Mouse (Mus musculus) limb, embryonic 10.5 days (tissue): ENCODE measurements around the gene Maob. TPM values are rescaled to one million over a fixed set of nuclear protein-coding genes. Genes with fewer than 3 reads are reported as not detected.

Experiments
- DNase-seq: peaks from one replicate; pipeline ENCODE4 v3.0.0-alpha.2; 2017; ENCODE audit warnings: low spot score
- H3K27ac ChIP-seq: fragments of 300-500 bp; sonication (generic); 2 replicates; pipeline ENCODE4 v1.5.1; 2016; ENCODE audit warnings: mild to moderate bottlenecking
- H3K27me3 ChIP-seq: fragments of 300-500 bp; sonication (generic); 2 replicates; pipeline ENCODE4 v1.6.1; 2016; ENCODE audit warnings: low read depth, mild to moderate bottlenecking; ENCODE audit not compliant: poor library complexity, severe bottlenecking
- H3K36me3 ChIP-seq: fragments of 300-500 bp; sonication (generic); 2 replicates; pipeline ENCODE4 v1.6.1; 2016; ENCODE audit warnings: mild to moderate bottlenecking, moderate library complexity
- H3K4me1 ChIP-seq: fragments of 300-500 bp; sonication (generic); 2 replicates; pipeline ENCODE4 v1.6.1; 2016
- H3K4me3 ChIP-seq: fragments of 300-500 bp; sonication (generic); 2 replicates; pipeline ENCODE4 v1.5.1; 2016; ENCODE audit warnings: mild to moderate bottlenecking, moderate library complexity
- H3K9me3 ChIP-seq: fragments of 300-500 bp; sonication (generic); replicated peaks from 2 replicates; pipeline ENCODE4 v1.6.1; 2016; ENCODE audit warnings: mild to moderate bottlenecking
- WGBS: fragments of 180-500 bp; shearing (Covaris S2); methylation state at CpG from one replicate; pipeline ENCODE4 v1.1.7; 2016; 5-methylcytosine and 5-hydroxymethylcytosine counted together
- polyA plus RNA-seq: library from polyadenylated mRNA; unstranded; fragments of >200 nt; fragmentation: Nextera tagmentation; extraction: Ambion mirVana; gene quantifications from 2 replicates; pipeline ENCODE4 v1.2.1, GENCODE M21; 2016

Maob gene
- polyA plus RNA-seq, 1 experiment from 2014 or later: 6.0 TPM

GRCm38 (mm10) chrX:16714033-16714432 lies 103.1 kb downstream of the Maob start:
- Histone ChIP-seq H3K4me3 (no peak overlapping the region), H3K27me3 (no peaks in the 10 kb centered on the region), H3K9me3 (no peaks in the 10 kb centered on the region), H3K27ac (no peak overlapping the region), H3K4me1 (no peaks in the 10 kb centered on the region), H3K36me3 (no peaks in the 10 kb centered on the region)
- WGBS: 77% methylated on average over 1 of the region's 1 CpGs
- DNase-seq: no peak

- Histone ChIP-seq H3K4me1 (no peaks in the 10 kb centered on the region), H3K27me3 (no peaks in the 10 kb centered on the region), H3K9me3 (no peaks in the 10 kb centered on the region), H3K36me3 (no peaks in the 10 kb centered on the region), H3K4me3 (no peak overlapping the region), H3K27ac (no peak overlapping the region)
- DNase-seq: no peak
- WGBS: 88% methylated on average over 1 of the region's 1 CpGs
These were observed 111.1 kb downstream of the Maob start for GRCm38 (mm10) chrX:16706094-16706493.

Other genes starting within 250 kb of the Maob start
- gene Maoa, start 197.7 kb downstream of the Maob start, polyA plus RNA-seq: 12.7 TPM in 2 replicates
- gene Ndp, start 94.4 kb upstream of the Maob start, polyA plus RNA-seq: 0.15 and 0.25 TPM in 2 replicates